Comparison of ENCODE assay signal across 9 mouse cellular contexts in the genomic region with DNA sequence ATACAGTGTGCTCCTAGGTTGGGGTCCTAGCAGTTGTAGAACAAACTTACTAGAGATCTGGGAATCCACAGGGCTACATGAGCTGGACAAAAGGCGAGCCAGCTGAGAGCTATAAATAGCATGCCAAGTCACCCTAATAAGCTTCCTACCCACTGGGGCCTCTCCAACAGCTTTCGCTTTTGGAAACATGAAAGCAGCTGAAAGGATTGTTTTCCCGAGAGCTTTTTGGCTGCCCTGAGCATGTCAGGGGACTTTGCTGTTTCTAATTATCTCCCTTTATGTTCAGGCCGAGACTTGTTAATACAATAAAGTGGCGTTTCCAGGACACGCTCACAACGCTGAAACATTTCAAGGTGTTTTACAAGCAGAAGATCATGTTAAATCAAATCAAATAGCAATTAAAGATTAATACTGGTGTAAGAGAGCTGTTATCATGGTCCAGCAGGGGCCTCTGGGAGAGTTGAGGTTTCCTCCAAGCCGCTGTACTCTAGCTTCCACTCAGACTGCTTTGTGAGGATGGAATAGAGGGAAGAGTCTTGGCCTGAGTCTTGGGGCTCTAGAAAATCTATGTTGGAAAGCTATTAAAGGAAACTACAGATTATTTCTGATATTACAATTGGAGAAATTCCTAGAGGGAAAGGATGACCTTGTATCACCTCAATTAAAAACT.
DNase-seq lines count a peak whose midpoint lies in the region; ATAC-seq lines count a peak whose summit lies in the region.
"Had no signal": no experiment of that assay in that cellular context is flagged by ENCODE, and none has a peak within 500 bp of the region (broad histone marks: within the 10 kb centered on the region; RNA-seq: fewer than 3 reads in every experiment).

No protein-coding gene starts in this region.

- no peaks in the 10 kb centered on the region for H3K36me3 ChIP-seq in forebrain, embryonic 16.5 days (ENCODE audit: control insufficient read depth, insufficient read depth)
- no peaks in the 10 kb centered on the region for H3K36me3 ChIP-seq in lung, embryonic 15.5 days

- intact Hi-C loops in heart, postnatal 25 days (cut with DNase I) = no loop called here

- H3K4me1 ChIP-seq in forebrain, embryonic 16.5 days (replicated peaks; ENCODE audit: control insufficient read depth, insufficient read depth, low read length) = peaks cover 6% of the 10 kb centered on the region
- no peaks in the 10 kb centered on the region for H3K4me1 ChIP-seq in lung, embryonic 15.5 days

- H3K4me3 ChIP-seq in forebrain, embryonic 16.5 days (replicated peaks; ENCODE audit: low read length) = no peak overlapping the region
- no peak overlapping the region for H3K4me3 ChIP-seq in lung, embryonic 15.5 days

- no peak overlapping the region for H3K9ac ChIP-seq in forebrain, embryonic 16.5 days (replicated peaks; ENCODE audit: low read depth, low read length)
- no peak overlapping the region for H3K9ac ChIP-seq in lung, embryonic 15.5 days

- H3K9me3 ChIP-seq in forebrain, embryonic 16.5 days (ENCODE audit: control insufficient read depth, low read length) = no peaks in the 10 kb centered on the region
- no peaks in the 10 kb centered on the region for H3K9me3 ChIP-seq in lung, embryonic 15.5 days

- no peak overlapping the region; the same call in 1 of the 2 replicates for H3K4me2 ChIP-seq in forebrain, embryonic 16.5 days (ENCODE audit: low read length)
- H3K4me2 ChIP-seq in lung, embryonic 15.5 days = no peak overlapping the region

- peak; percentile 10 to 62 for DNase-seq in adrenal gland, adult (ENCODE audit: inconsistent age in 2 of 2, low spot score in 1 of 2)
- DNase-seq in adrenal gland, adult 18-20 months (ENCODE audit: low spot score in 2 of 2) = no peak
- DNase-seq in cerebellum, adult 8-10 months = peak; percentile 43
- peak; percentile 4 for DNase-seq in heart, postnatal 25 days (ENCODE audit: low spot score)
- DNase-seq in retina, embryonic 14.5 days (ENCODE audit: low spot score) = peak; percentile 77
- DNase-seq in right cerebral cortex, postnatal 4 days = no peak

- H3K27ac ChIP-seq in forebrain, embryonic 16.5 days (ENCODE audit: low read length) = no peak overlapping the region
- peak overlapping the region; percentile 10; the same call in 1 of the 2 replicates for H3K27ac ChIP-seq in lung, embryonic 15.5 days
- H3K27ac ChIP-seq: macrophage had no signal

- 2% methylated on average over 8 of the region's 8 CpGs for WGBS in forebrain, embryonic 16.5 days
- WGBS in lung, embryonic 15.5 days = 48% methylated on average over 8 of the region's 8 CpGs

- peak; percentile 95 for ATAC-seq in forebrain, embryonic 16.5 days
- ATAC-seq in lung, embryonic 15.5 days (ENCODE audit: borderline replicate concordance, extremely low read depth, low FRiP score, low TSS enrichment) = no peak

- 0 out of 2 replicates have a peak, but pooled peaks cover 4% of the 10 kb centered on the region for H3K27me3 ChIP-seq in forebrain, embryonic 16.5 days (replicated peaks; ENCODE audit: control insufficient read depth, insufficient read depth, low read length)
- H3K27me3 ChIP-seq in lung, embryonic 15.5 days = no peaks in the 10 kb centered on the region

Comparison
In these comparisons a context has a peak if more than half of its experiments do, and no peak if none do; other contexts are left out.
1. DNase-seq: peak in adrenal gland, adult (2 of 2), cerebellum, adult 8-10 months (single experiment), heart, postnatal 25 days (single experiment) and retina, embryonic 14.5 days (single experiment); none in adrenal gland, adult 18-20 months (0 of 2) and right cerebral cortex, postnatal 4 days (single experiment).